Mouse (Mus musculus) cerebellum, postnatal 25 days (tissue): ENCODE results near the gene Oser1.
"Not testable (repeated sequence)": the region's sequence is repeated elsewhere in the genome, so short reads cannot be mapped to it uniquely, and the experiment has no call there.

ENCODE experiments used
- DNase-seq, 2 experiments: peaks; one replicate each; pipeline ENCODE4 v3.0.0; 2021; ENCODE audit warnings: mixed read lengths in 2 of 2

Gene Oser1

DNA sequence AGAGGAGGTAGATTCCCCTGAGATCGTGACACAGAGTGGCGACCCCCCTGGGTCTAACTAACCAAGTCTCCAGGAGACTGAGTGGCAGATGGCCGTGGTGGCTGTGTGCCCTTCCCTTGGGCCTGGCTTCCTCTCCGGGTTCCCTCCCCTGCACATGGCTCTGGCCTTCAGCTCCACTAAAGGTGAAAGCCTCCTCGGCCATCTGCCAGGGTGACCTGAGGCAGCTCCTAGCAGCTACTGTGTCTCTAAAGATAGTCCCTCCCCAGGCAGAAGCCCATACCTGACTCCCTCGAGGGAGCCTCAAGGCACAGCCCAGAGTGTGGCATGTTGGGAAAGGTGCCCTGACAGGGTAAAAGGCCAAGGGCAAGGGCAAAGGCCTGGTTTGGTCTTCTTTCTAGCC lies 19.0 kb upstream of the Oser1 start:
- DNase-seq: peak; percentile 91 to 95

DNA sequence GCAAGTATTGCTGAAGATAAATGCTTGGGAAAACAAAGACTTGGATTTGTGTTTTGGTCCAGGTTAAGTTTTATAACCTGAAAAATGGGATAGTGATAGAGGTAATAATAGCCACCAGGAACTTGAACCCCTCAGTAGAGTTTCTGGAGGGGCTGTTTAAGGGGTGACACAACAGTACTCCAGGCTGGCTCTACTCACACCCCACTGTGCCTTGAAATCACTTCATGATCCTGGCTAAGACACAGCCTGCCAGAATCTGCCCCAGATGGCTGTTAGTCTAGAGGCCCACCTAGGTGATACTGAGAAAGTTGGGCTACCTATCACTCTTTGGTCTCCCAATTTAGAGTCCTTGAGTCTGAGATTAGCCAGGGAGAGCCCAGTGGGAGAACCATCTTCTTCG lies 15.0 kb upstream of the Oser1 start:
- peak; percentile 47 to 48 for DNase-seq

GRCm38 (mm10) chr2:163438619-163439451 lies 14.3 kb upstream of the Oser1 start:
- peak; percentile 50 to 81 for DNase-seq

DNA sequence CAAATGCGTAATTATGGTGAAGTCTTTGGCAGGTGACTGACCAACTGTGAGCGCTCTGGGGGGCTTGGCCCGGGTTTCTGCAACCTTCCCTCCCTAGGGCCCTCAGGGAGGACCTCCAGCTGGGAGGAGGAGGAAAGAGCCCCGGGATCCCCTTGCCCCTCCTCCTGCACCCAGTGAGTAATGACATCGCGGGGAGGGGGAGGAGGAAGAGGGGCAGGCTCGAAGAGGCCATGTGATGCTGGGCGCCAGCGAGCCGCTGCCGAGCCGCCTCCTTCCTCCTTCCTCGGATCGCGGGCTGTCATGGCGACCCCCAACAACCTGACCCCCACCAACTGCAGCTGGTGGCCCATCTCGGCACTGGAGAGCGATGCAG lies 13.7 kb upstream of the Oser1 start, which contains the start of gene Gdap1l1:
Gdap1l1 (plus strand) TSS at position 231 of the 373 bp plus-strand sequence.
- DNase-seq: peak; percentile 86 to 90

DNA sequence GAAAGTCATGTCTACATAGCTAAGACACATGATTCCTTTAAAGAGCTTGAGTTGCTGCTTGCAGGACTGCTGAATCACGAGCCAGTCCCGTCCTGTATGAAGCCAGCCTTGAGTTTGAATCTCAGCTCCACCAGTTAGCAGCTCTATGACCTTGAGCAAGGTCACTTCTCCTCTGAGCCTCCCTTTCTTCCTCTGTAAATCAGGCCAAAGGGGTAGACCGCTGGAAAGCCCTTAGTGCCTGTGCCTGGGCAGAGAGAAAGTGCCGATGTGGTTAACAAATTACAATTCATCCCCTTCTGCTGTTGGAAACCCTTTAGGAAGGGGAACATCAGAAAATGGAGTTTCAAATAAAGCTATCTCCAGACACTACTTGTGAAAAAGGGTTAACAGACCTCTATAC lies 13.3 kb upstream of the Oser1 start:
- peak; percentile 42 to 52 for DNase-seq

- DNase-seq: peak; percentile 98
Measured at GRCm38 (mm10) chr2:163433971-163434370, 9.5 kb upstream of the Oser1 start.

GRCm38 (mm10) chr2:163431289-163431688 lies 6.8 kb upstream of the Oser1 start:
- no peak for DNase-seq

DNA sequence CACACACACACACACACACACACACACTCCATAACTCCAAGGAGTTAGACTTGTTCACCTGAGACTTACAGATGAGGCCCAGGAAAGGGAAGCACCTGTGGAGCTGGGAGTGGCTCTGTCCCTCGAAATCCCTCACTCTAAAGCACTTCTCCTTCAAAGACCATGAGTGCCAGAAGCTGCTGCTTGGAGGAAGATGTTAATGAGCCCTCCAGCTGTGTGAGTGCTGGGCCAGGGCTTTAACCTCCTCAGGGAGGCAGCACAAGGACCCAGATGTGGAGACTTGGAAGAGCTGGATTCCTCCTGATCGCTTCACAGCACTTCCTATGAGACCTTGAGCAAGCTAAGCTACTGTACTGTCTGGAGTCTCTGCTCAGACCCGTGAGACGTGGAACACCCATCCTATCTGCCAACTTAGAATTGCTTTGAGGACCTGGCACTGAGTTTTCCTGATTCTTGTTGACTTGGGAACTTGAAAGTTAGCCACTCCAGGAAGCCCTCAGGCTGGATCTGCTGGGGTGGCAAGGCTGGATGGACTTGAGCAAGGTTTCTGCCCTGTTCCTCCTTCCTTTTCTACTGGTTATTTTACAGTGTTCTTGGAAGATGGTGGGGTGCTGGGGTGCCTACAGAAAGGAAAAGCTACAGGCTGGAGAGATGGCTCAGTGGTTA lies 4.0 kb upstream of the Oser1 start:
- no peak for DNase-seq

GRCm38 (mm10) chr2:163422895-163423660 lies 1.4 kb downstream of the Oser1 start:
- DNase-seq: peak; percentile 18 to 19

DNA sequence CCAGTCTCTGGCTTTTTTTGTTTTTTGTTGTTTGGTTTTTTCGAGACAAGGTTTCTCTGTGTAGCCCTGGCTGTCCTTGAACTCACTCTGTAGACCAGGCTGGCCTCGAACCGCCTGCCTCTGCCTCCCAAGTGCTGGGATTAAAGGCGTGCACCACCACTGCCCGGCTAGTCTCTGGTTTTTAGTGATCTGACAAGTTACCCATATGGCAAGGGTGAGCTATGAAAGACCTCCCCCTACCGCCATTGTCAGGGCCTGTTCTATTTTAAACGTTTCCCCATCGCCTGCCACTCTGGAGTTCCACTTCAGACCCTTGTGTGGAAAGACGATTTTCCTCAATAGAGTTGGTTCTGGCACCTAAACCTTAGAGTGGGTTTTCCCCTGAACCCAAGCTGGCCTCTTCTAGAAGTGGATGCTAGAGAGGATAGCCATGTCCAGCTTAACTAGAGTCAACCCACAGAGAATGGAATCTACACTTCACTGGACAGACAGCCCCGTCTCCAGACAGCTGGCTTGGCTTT lies 4.1 kb downstream of the Oser1 start:
- no peak for DNase-seq

DNA sequence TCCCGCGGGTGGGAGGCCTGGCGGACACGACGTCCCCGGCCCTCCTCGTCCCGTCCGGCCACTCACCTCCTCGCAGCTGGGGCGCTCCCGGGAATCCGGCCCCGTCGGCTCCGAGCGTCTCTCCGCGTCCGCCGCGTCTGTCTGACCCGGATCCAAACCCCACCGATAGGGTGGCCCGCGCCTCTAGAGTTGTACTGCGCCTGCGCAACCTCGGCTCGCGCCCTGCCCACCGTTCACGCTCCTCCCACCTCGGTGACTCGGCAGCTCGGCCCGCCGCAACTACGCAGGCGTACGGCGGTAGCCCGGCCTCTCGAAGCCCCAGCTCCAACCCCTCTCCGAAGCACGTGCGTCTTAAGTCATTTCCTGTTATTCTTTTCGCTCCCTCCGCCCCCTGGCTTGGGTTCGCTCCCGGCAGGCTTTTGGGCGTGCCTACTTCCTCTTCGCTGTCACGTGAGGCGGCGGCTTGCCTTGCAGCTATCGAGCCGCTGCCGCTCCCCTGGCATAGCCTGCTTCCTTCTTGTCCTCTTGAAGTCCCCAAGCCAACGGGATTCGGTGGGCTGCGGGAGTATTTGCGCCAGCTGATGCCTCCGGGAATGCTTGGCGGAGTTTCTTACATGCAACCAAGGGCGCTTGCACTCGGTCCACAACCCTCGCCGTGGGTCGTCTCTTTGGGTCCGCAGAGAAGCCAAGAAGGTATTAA lies 5.0 kb downstream of the Oser1 start:
- DNase-seq: peak; percentile 99

- DNase-seq: no peak
Measured at GRCm38 (mm10) chr2:163418841-163419345, 5.6 kb downstream of the Oser1 start.

- DNase-seq: no peak
Measured at GRCm38 (mm10) chr2:163417830-163418229, 6.7 kb downstream of the Oser1 start.

GRCm38 (mm10) chr2:163417026-163417425 lies 7.5 kb downstream of the Oser1 start:
- DNase-seq: no peak

GRCm38 (mm10) chr2:163412846-163413590 lies 11.5 kb downstream of the Oser1 start:
- DNase-seq: no peak

- DNase-seq: no peak
Measured at GRCm38 (mm10) chr2:163412419-163412818, 12.1 kb downstream of the Oser1 start.

GRCm38 (mm10) chr2:163411840-163412239 lies 12.7 kb downstream of the Oser1 start:
- DNase-seq: no peak

DNA sequence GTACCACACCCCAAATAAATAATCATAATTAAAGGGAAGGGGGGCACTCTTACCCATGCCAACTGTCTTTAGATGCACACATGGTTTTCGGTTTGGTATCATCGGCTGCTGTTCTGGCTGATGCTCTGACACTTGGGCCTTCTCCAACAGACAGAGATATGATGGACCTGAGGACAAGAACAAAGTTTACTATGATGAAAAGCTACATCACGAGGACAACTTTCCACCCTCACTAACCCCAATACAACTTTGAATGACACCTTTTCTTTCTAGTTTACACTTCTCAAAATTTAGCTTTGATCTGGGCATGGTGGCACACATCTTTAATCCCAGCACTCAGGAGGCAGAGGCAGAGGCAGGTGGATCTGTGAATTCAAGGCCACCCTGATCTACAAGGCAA lies 13.2 kb downstream of the Oser1 start:
- DNase-seq: not testable (repeated sequence)

- no peak for DNase-seq
Measured at GRCm38 (mm10) chr2:163410211-163410610, 14.3 kb downstream of the Oser1 start.

DNA sequence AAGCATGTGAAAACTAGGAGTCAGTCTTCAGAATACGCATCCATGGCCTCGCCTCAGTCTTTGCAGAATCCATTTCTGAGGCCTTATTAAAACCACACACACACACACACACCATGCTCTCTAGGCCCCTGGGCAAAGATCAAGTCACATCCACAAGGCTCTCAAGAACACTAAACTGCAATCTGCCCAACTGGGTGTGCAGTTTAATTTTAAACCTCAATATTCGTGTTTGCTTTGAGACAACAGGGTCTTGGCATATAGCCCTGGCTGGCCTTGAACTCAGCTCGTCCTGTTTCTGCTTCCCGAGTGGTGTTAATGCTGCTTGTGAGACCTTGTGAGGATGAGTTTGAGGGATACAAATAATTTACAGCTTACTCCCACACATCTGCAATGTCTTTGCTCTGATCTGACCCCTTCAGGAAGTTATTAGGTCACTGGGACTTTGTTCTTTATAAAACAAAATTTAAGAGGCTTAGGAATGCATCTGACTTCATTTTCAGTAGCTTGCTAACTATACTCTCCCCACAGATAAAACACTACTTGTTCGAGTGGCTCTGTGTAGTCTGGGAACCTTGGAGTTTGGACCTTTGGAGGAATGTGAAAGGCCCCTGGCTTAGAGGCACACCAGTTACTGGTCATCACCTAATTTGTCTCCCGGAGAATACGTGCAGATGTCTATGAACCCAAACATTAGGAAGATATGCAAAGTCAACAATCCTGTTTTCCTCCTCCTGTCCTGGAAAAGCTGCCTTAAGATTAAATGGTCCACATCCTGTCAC lies 20.3 kb downstream of the Oser1 start:
- DNase-seq: no peak

DNA sequence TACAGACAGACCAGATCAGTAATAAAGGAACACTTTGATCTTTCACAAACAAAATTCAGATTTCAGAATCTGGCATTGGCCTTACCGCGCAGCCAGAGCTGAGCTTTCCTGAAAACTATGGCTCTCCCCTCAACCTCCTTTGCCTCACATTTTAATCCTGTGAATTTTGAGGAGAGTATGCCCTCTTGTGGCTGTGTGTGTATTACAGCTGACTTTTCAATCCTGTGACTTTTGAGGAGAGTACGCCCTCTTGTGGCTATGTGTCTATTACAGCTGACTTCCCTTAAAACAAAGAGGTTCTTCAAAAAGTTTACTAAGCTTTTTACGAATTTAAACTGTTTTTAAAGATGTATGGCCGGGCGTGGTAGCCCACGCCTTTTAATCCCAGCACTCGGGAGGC lies 23.3 kb downstream of the Oser1 start:
- DNase-seq: peak; percentile 76 to 84
